Mouse (Mus musculus): ENCODE data around the gene Khk. TPM values are rescaled to one million over a fixed set of nuclear protein-coding genes. Genes with fewer than 3 reads are reported as not detected.
A peak's percentile ranks its signal among the peaks of the same experiment; 100 is the strongest.

The Khk gene
- polyA plus RNA-seq, 1 experiment = 38.9 TPM

DNA sequence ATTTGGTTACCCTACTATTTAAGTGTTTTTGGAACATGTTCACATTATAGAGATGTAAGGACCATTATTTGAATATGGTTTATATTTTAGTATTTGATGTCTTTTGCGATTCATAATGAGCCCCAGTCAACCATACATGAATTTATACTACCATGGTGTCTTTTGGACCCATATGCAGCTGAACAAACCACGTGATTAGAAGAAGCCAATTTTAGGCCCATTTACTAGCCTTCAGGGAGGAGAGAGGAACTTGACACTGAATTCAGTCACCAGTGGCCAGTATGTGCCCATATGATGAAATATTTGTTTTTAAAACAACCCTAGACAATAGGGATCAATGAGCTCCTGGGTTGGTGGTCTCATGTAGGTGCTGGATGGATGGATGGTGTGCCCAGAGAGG, 39.6 kb downstream of the Khk start:
- Histone ChIP-seq H3K4me1 (ENCODE audit: control insufficient read depth, insufficient read depth, low read length) (peaks cover 38% of the 10 kb centered on the region), H3K27ac (ENCODE audit: insufficient read depth, low read depth, low read length) (peak overlapping the region; percentile 95), H3K4me3 (ENCODE audit: insufficient read depth, low read length) (peak overlapping the region; percentile 56)
- TF ChIP-seq POLR2A (IDR thresholded peaks at IDR 0.05; ENCODE audit: borderline replicate concordance, low read depth, low read length) (no peak), CTCF (IDR thresholded peaks at IDR 0.05; ENCODE audit: low read depth, low read length) (no peak)

DNA sequence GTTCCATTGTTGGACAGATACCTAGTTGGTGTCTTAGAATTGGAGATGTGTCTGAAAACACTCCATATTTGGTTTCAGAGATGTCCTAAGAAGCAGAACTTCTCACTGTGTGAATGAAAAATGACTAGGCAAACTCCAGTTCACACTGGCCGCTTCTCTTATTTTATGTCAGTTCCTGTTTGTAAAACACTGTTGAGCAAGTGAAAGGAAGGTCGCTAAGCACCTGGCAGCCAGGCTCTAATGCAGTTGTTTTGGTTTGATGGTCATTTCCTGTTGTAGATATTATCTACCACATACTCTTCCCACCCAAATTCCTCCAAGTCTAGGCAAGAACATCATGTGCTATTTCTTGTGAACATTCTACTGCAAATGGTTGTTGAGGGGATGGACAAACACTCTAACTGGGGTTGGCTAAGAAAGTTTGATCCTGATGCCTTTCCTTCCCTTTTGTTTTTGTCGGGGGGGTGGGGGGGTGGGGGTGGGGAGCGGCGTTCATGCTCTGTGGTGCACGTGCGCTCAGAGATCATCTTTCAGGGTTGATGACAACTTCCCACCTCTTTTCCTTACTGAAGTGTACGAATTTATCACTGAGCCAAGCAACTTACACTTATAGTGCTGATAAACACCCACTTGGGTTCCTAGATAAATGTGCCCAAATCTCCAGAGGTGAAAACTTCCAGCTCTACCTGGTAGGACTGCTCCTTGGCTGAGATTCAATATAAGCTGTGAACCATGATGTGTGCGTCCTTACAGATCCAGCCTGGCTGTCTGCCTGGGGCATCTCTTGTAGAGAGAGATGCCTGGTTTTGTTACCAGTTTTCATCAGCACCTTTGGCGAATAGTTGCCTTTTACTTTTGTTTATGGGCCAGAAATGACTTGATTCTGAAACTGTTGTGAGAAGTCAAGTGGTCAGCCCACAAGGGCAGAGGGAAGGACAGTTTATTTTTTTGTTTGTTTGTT, 40.6 kb downstream of the Khk start:
- TF ChIP-seq CTCF (IDR thresholded peaks at IDR 0.05; ENCODE audit: low read depth, low read length) = no peak
- no peak for TF ChIP-seq POLR2A (IDR thresholded peaks at IDR 0.05; ENCODE audit: borderline replicate concordance, low read depth, low read length)
- peak overlapping the region; percentile 95 for H3K27ac ChIP-seq (ENCODE audit: insufficient read depth, low read depth, low read length)
- H3K4me3 ChIP-seq (ENCODE audit: insufficient read depth, low read length) = 0 out of 2 replicates have a peak overlapping the region, but pooled peaks have one; percentile 4
- peaks cover 44% of the 10 kb centered on the region for H3K4me1 ChIP-seq (ENCODE audit: control insufficient read depth, insufficient read depth, low read length)

DNA sequence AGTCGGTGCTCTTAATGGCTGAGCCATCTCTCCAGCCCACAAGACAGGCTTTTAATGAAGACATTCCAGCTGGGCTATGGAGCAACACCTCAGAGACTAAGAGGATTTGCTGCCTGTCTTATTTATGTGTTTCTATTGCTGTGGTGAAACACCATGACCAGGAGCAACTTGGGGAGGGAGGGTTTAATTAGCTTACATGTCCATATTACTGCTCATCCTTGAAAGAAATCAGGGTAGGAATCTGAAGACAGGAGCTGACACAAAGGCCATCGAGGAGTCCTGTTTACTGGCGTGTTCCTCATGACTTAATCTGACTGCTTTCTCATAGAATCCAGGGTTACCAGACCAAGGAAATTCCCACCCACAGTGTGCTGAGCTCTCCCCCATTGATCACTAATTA, 42.7 kb downstream of the Khk start:
- Histone ChIP-seq H3K4me3 (ENCODE audit: insufficient read depth, low read length) (no peak overlapping the region), H3K4me1 (ENCODE audit: control insufficient read depth, insufficient read depth, low read length) (peaks cover 31% of the 10 kb centered on the region), H3K27ac (ENCODE audit: insufficient read depth, low read depth, low read length) (no peak overlapping the region)
- TF ChIP-seq CTCF (IDR thresholded peaks at IDR 0.05; ENCODE audit: low read depth, low read length) (no peak), POLR2A (IDR thresholded peaks at IDR 0.05; ENCODE audit: borderline replicate concordance, low read depth, low read length) (no peak)

DNA sequence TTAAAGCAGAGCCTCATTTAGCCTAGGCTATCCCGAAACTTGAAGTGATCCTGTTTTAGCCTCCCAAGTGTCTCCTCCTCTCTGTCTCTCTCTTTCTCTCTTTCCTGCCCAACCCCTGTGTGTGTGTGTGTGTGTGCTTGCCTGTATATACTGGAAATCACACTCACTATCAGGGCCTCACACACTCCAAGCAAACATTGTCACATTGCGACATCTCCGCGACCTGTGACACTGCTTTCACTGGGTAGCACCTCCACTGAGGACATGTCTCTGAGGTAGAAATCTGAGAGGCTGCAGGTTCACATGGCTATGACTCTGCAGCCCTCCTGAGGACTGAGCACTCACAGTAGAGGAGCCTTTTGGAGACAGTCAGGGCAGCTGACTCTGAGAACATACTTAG, 45.0 kb downstream of the Khk start:
- Histone ChIP-seq H3K4me3 (ENCODE audit: insufficient read depth, low read length) (no peak overlapping the region), H3K4me1 (ENCODE audit: control insufficient read depth, insufficient read depth, low read length) (peaks cover 22% of the 10 kb centered on the region), H3K27ac (ENCODE audit: insufficient read depth, low read depth, low read length) (no peak overlapping the region)
- TF ChIP-seq POLR2A (IDR thresholded peaks at IDR 0.05; ENCODE audit: borderline replicate concordance, low read depth, low read length) (no peak), CTCF (IDR thresholded peaks at IDR 0.05; ENCODE audit: low read depth, low read length) (no peak)

DNA sequence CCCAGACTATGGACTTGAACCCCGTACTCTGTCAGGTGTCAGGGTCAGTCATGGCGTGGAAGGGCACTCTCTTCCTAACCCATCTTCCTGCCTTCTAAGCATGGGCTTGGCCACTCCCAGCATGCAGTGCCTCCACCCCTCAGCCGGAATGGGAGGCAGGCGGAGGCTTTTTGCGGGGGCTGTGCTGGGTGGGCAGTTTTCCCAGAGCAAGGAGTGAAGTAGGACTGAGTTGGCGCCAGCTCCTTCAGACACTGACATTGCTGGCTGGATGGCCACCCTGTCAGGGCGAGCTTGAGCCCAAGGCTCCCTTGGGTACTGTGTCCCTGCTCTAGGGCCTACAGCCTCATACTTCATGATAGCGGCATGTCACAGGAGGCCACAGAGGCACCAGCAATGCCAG, 47.2 kb downstream of the Khk start, which contains the start of gene Tcf23:
Tcf23 (plus strand) TSS at position 247 of the 400 bp plus-strand sequence.
- no peak within 1 kb of the TSS for H3K4me3 ChIP-seq (ENCODE audit: insufficient read depth, low read length)
- TF ChIP-seq CTCF (IDR thresholded peaks at IDR 0.05; ENCODE audit: low read depth, low read length) (no peak), POLR2A (IDR thresholded peaks at IDR 0.05; ENCODE audit: borderline replicate concordance, low read depth, low read length) (no peak)
- H3K27ac ChIP-seq (ENCODE audit: insufficient read depth, low read depth, low read length) = no peak within 1 kb of the TSS
- peaks cover 11% of the 10 kb centered on the region for H3K4me1 ChIP-seq (ENCODE audit: control insufficient read depth, insufficient read depth, low read length)

DNA sequence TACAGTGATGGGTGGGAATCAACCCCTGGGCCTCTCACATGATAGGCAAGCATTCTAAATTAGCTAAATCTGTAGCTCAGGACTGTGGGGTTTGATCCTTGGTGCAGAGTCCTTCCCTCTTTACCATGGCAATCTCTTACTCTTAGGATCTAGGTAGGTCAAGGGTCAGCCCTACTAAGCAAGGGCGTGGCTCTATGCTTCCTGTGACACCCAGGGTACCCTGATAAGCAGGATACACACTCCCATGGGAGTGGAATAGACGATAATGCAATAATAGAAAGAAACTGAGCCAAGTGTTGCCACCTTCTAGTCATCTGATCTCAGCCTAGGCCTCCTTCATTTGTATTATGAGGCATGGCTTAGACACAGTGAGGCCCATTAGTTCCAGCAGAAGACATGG, 48.2 kb downstream of the Khk start:
- no peak overlapping the region for H3K4me3 ChIP-seq (ENCODE audit: insufficient read depth, low read length)
- H3K27ac ChIP-seq (ENCODE audit: insufficient read depth, low read depth, low read length) = no peak overlapping the region
- peaks cover 11% of the 10 kb centered on the region for H3K4me1 ChIP-seq (ENCODE audit: control insufficient read depth, insufficient read depth, low read length)
- TF ChIP-seq POLR2A (IDR thresholded peaks at IDR 0.05; ENCODE audit: borderline replicate concordance, low read depth, low read length) (no peak), CTCF (IDR thresholded peaks at IDR 0.05; ENCODE audit: low read depth, low read length) (no peak)

DNA sequence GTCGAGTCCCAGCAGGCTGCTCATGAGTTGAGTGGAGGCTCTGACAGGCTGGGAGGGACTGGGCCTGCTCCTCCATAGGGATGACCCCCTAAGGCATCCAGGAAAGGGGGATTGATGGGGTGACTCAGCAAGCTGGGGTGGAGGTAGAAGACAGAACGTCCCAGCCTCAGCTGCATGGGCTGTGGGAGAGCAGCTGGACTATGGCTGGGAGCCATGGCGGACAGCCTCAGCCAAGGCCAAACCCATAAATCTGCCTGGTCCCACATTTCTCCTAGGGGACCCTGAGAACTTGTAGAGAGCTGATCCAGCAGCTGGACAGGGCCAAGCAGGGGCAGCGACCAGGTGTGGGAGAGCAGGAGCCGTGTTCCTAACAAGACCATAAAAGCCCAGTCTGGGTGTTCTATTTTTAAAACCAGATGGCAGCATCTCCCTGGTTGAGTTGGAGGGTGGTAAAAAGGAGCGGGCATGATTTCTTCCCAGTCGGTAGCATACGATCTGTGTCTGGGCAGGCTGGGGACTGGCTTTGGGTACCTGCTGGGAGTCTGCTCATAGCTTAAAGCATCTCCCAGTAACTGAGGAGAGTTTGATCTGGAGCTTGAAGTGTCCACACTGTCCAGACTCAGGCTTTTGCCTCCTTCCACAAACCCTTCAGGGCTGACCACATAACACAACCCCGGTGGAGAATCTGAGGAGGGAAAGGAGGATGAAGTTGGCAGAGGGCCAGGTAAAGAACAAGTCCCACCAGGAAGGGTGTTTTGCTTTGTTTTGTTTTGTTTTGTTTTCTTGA, 53.8 kb downstream of the Khk start:
- no peak overlapping the region for H3K27ac ChIP-seq (ENCODE audit: insufficient read depth, low read depth, low read length)
- TF ChIP-seq POLR2A (IDR thresholded peaks at IDR 0.05; ENCODE audit: borderline replicate concordance, low read depth, low read length) = no peak
- TF ChIP-seq CTCF (IDR thresholded peaks at IDR 0.05; ENCODE audit: low read depth, low read length) = no peak
- H3K4me3 ChIP-seq (ENCODE audit: insufficient read depth, low read length) = no peak overlapping the region
- H3K4me1 ChIP-seq (ENCODE audit: control insufficient read depth, insufficient read depth, low read length) = no peaks in the 10 kb centered on the region

Other genes starting within 250 kb of the Khk start
- not detected in 2 replicates for gene Dpysl5, start 209.9 kb upstream of the Khk start, polyA plus RNA-seq (2012; ENCODE audit: insufficient read depth, insufficient read length, missing spikeins)
- gene Mapre3, start 106.8 kb upstream of the Khk start, polyA plus RNA-seq (2012; ENCODE audit: insufficient read depth, insufficient read length, missing spikeins) = 22.6 and 27.8 TPM in 2 replicates
- 43.0 and 57.9 TPM in 2 replicates for gene Tmem214, start 53.4 kb upstream of the Khk start, polyA plus RNA-seq (2012; ENCODE audit: insufficient read depth, insufficient read length, missing spikeins)
- 5.8 and 6.5 TPM in 2 replicates for gene Agbl5, start 32.7 kb upstream of the Khk start, polyA plus RNA-seq (2012; ENCODE audit: insufficient read depth, insufficient read length, missing spikeins)
- gene Ost4, start 13.6 kb upstream of the Khk start, polyA plus RNA-seq (2012; ENCODE audit: insufficient read depth, insufficient read length, missing spikeins) = 317 and 358 TPM in 2 replicates
- gene Emilin1, start 8.0 kb upstream of the Khk start, polyA plus RNA-seq (2012; ENCODE audit: insufficient read depth, insufficient read length, missing spikeins) = 29.1 and 37.2 TPM in 2 replicates
- gene Cgref1, start 24.2 kb downstream of the Khk start, polyA plus RNA-seq (2012; ENCODE audit: insufficient read depth, insufficient read length, missing spikeins) = not detected in 2 replicates
- gene Preb, start 38.9 kb downstream of the Khk start, polyA plus RNA-seq (2012; ENCODE audit: insufficient read depth, insufficient read length, missing spikeins) = 131 and 140 TPM in 2 replicates
- gene Tcf23, start 47.2 kb downstream of the Khk start, polyA plus RNA-seq (2012; ENCODE audit: insufficient read depth, insufficient read length, missing spikeins) = not detected in 2 replicates
- 114 and 133 TPM in 2 replicates for gene Atraid, start 126.9 kb downstream of the Khk start, polyA plus RNA-seq (2012; ENCODE audit: insufficient read depth, insufficient read length, missing spikeins)
- 5.5 and 7.5 TPM in 2 replicates for gene Slc5a6, start 127.5 kb downstream of the Khk start, polyA plus RNA-seq (2012; ENCODE audit: insufficient read depth, insufficient read length, missing spikeins)
- 4.2 and 4.6 TPM in 2 replicates for gene Cad, start 133.3 kb downstream of the Khk start, polyA plus RNA-seq (2012; ENCODE audit: insufficient read depth, insufficient read length, missing spikeins)
- gene Dnajc5g, start 184.9 kb downstream of the Khk start, polyA plus RNA-seq (2012; ENCODE audit: insufficient read depth, insufficient read length, missing spikeins) = not detected in 2 replicates
- gene Slc30a3, start 186.8 kb downstream of the Khk start, polyA plus RNA-seq (2012; ENCODE audit: insufficient read depth, insufficient read length, missing spikeins) = not detected in 2 replicates
- gene Trim54, start 195.3 kb downstream of the Khk start, polyA plus RNA-seq (2012; ENCODE audit: insufficient read depth, insufficient read length, missing spikeins) = not detected in 2 replicates
- gene Ucn, start 217.4 kb downstream of the Khk start, polyA plus RNA-seq (2012; ENCODE audit: insufficient read depth, insufficient read length, missing spikeins) = not detected in 2 replicates
- 75.0 and 75.3 TPM in 2 replicates for gene Mpv17, start 232.8 kb downstream of the Khk start, polyA plus RNA-seq (2012; ENCODE audit: insufficient read depth, insufficient read length, missing spikeins)